Mouse (Mus musculus): Measurements from ENCODE around the gene Rab11fip4. TPM values are rescaled to one million over a fixed set of nuclear protein-coding genes. Genes with fewer than 3 reads are reported as not detected.

Rab11fip4 gene
- polyA plus RNA-seq, 1 experiment from 2014 or later, result 28.5 TPM

- H3K36me3 ChIP-seq, result no peaks in the 10 kb centered on the region
- 84% methylated on average over 10 of the region's 10 CpGs for WGBS
- no peaks in the 10 kb centered on the region for H3K27me3 ChIP-seq
- ATAC-seq (ENCODE audit: low FRiP score), result no peak
- no peak overlapping the region for H3K4me2 ChIP-seq (replicated peaks)
- H3K4me1 ChIP-seq, result peaks cover 28% of the 10 kb centered on the region
- H3K9ac ChIP-seq, result no peak overlapping the region
- H3K9me3 ChIP-seq (replicated peaks), result no peaks in the 10 kb centered on the region
- no peak overlapping the region for H3K27ac ChIP-seq
- H3K4me3 ChIP-seq, result no peak overlapping the region
These were observed 149.9 kb downstream of the Rab11fip4 start for GRCm38 (mm10) chr11:79740740-79741512.

GRCm38 (mm10) chr11:79746552-79747102 lies 155.6 kb downstream of the Rab11fip4 start:
- H3K9me3 ChIP-seq (replicated peaks), result no peaks in the 10 kb centered on the region
- H3K4me1 ChIP-seq, result no peaks in the 10 kb centered on the region
- ATAC-seq (ENCODE audit: low FRiP score), result no peak
- no peak overlapping the region for H3K4me2 ChIP-seq (replicated peaks)
- no peaks in the 10 kb centered on the region for H3K27me3 ChIP-seq
- no peaks in the 10 kb centered on the region for H3K36me3 ChIP-seq
- no peak overlapping the region for H3K27ac ChIP-seq
- WGBS, result 85% methylated on average over 11 of the region's 11 CpGs
- no peak overlapping the region for H3K9ac ChIP-seq
- no peak overlapping the region for H3K4me3 ChIP-seq

MicroRNA genes within 50 kb of the gene (microRNA counts, 519-probe panel; counts per million panel counts)
- microRNA mmu-miR-193, result 470 counts per million, percentile 58 among the panel's probes with 10 or more counts
- microRNA mmu-miR-365, result 3,621 counts per million, percentile 76 among the panel's probes with 10 or more counts

Small RNA genes lying within 50 kb of the gene (microRNA-seq; reads per million reads assigned to microRNA genes)
- 6.5 reads per million, percentile 15 among the genes with 10 or more reads in this experiment for gene Mir193a
- 1.9 reads per million for gene Mir365-2

Other genes starting within 250 kb of the Rab11fip4 start
- 1.1 and 1.4 TPM in 2 replicates for gene Omg, start 87.1 kb upstream of the Rab11fip4 start, polyA plus RNA-seq (2016; fragmentation: Nextera tagmentation; extraction: Ambion mirVana)
- 0.18 and 0.63 TPM in 2 replicates for gene Evi2b, start 67.5 kb upstream of the Rab11fip4 start, polyA plus RNA-seq (2016; fragmentation: Nextera tagmentation; extraction: Ambion mirVana)
- gene Evi2, start 60.6 kb upstream of the Rab11fip4 start, polyA plus RNA-seq (2016; fragmentation: Nextera tagmentation; extraction: Ambion mirVana), result 1.2 TPM in 2 replicates
- 3.1 and 4.6 TPM in 2 replicates for gene Evi2a, start 60.6 kb upstream of the Rab11fip4 start, polyA plus RNA-seq (2016; fragmentation: Nextera tagmentation; extraction: Ambion mirVana)